In genomic region chr1:71396105-71396504, GRCm38 (mm10) we compare ENCODE assay signal across 14 mouse cellular contexts. TPM values are rescaled to one million over a fixed set of nuclear protein-coding genes. Genes with fewer than 3 reads are reported as not detected.
"Had no signal": no experiment of that assay in that cellular context is flagged by ENCODE, and none has a peak within 500 bp of the region (broad histone marks: within the 10 kb centered on the region; RNA-seq: fewer than 3 reads in every experiment).

No protein-coding gene starts in this region.

- DNase-seq: kidney, postnatal 25 days; layer of hippocampus, postnatal 36 days; liver, embryonic 13.5 days; lung, adult 2 months; lung, postnatal 14 days; lung, postnatal 4 days; midbrain, embryonic 14.5 days; retina, postnatal 1 day; right cerebral cortex, postnatal 25 days; spleen, adult 18-20 months; thymus, postnatal 25 days had no signal

RNA-seq across cellular contexts. Expression of gene Abca12, which starts 18.6 kb away (rescaled TPM):
- total RNA-seq: liver, adult 2 months; megakaryocyte progenitor cell, adult 5-6 weeks; megakaryocyte-erythroid progenitor cell, adult 5-6 weeks had no signal
